In genomic region chr5:140736166-140736565, GRCm38 (mm10) we compare ENCODE assay signal across 9 mouse cellular contexts. TPM values are rescaled to one million over a fixed set of nuclear protein-coding genes. Genes with fewer than 3 reads are reported as not detected.
DNase-seq lines count a peak whose midpoint lies in the region; ATAC-seq and TF ChIP-seq lines count a peak whose summit lies in the region.
"Had no signal": no experiment of that assay in that cellular context is flagged by ENCODE, and none has a peak within 500 bp of the region (broad histone marks: within the 10 kb centered on the region; RNA-seq: fewer than 3 reads in every experiment).

No protein-coding gene starts in this region.

- H3K27me3 ChIP-seq in embryonic facial prominence, embryonic 11.5 days (ENCODE audit: control insufficient read depth, insufficient read depth, low read length) = peaks cover 9% of the 10 kb centered on the region
- peaks cover 18% of the 10 kb centered on the region for H3K27me3 ChIP-seq in liver, postnatal 0 days (ENCODE audit: insufficient read depth, low read length)

- in situ Hi-C loops in ES-E14 (cut with MboI; ENCODE audit: low sequenced_read_pairs in 2 of 2, unreplicated experiment in 2 of 2) = no loop called here

- no peak overlapping the region for H3K27ac ChIP-seq in left cerebral cortex, adult 2 months
- H3K27ac ChIP-seq in ES-E14 (ENCODE audit: insufficient read depth, low read depth, low read length, poor library complexity, severe bottlenecking) = no peak overlapping the region
- no peak overlapping the region for H3K27ac ChIP-seq in embryonic facial prominence, embryonic 11.5 days (replicated peaks; ENCODE audit: low read depth, low read length)
- no peak overlapping the region for H3K27ac ChIP-seq in liver, postnatal 0 days (ENCODE audit: low read depth)

- TF ChIP-seq CTCF in left cerebral cortex, adult 2 months (IDR thresholded peaks at IDR 0.05) = no peak
- no peak for TF ChIP-seq CTCF in liver, postnatal 0 days (IDR thresholded peaks at IDR 0.05; ENCODE audit: low read depth)

- H3K9me3 ChIP-seq in ES-E14 (ENCODE audit: control insufficient read depth, insufficient read depth, low read depth, low read length) = no peaks in the 10 kb centered on the region
- H3K9me3 ChIP-seq in embryonic facial prominence, embryonic 11.5 days (replicated peaks; ENCODE audit: control insufficient read depth, low read length) = no peaks in the 10 kb centered on the region
- no peaks in the 10 kb centered on the region for H3K9me3 ChIP-seq in liver, postnatal 0 days (ENCODE audit: low read length)

- intact Hi-C loops in left cerebral cortex, adult 2 months (cut with DNase I) = no loop called here
- intact Hi-C loops in left cerebral cortex, postnatal 4 days (cut with DNase I) = no loop called here

- H3K9ac ChIP-seq in ES-E14 (ENCODE audit: insufficient read depth, low read depth, low read length, poor library complexity, severe bottlenecking) = 0 out of 2 replicates have a peak overlapping the region, but pooled peaks have one; percentile 65
- H3K9ac ChIP-seq in embryonic facial prominence, embryonic 11.5 days (replicated peaks; ENCODE audit: low read length) = no peak overlapping the region
- 0 out of 2 replicates have a peak overlapping the region, but pooled peaks have one; percentile 9 for H3K9ac ChIP-seq in liver, postnatal 0 days (replicated peaks)

- peaks cover 0 to 6% of the 10 kb centered on the region in 2 experiments; a peak in 1 of 4 replicates for H3K4me1 ChIP-seq in ES-E14 (ENCODE audit: control insufficient read depth in 2 of 2, insufficient read depth in 2 of 2, low read length in 2 of 2, poor library complexity in 1 of 2)
- H3K4me1 ChIP-seq in embryonic facial prominence, embryonic 11.5 days (ENCODE audit: control insufficient read depth, insufficient read depth, low read length) = peaks cover 3% of the 10 kb centered on the region; the same call in 1 of the 2 replicates
- peaks cover 14% of the 10 kb centered on the region for H3K4me1 ChIP-seq in liver, postnatal 0 days (ENCODE audit: insufficient read depth)

- H3K4me2 ChIP-seq in embryonic facial prominence, embryonic 11.5 days (ENCODE audit: low read depth, low read length) = no peak overlapping the region
- H3K4me2 ChIP-seq in liver, postnatal 0 days (ENCODE audit: low read depth, low read length) = peak overlapping the region; percentile 57

- no peak for DNase-seq in left cerebral cortex, adult 2 months (ENCODE audit: extremely low spot score in 1 of 2, low spot score in 2 of 2)
- no peak for DNase-seq in left cerebral cortex, adult 8-10 months (ENCODE audit: low spot score in 2 of 2)
- DNase-seq in ES-E14 (ENCODE audit: low read depth, low spot score) = no peak
- peak; percentile 19 for DNase-seq in embryonic facial prominence, embryonic 11.5 days (ENCODE audit: low spot score)
- no peak for DNase-seq in liver, postnatal 0 days
- no peak for DNase-seq in urinary bladder, postnatal 36 days (ENCODE audit: low spot score in 2 of 2)
- no peak for DNase-seq in frontal cortex, postnatal 25 days (ENCODE audit: low spot score in 2 of 2)
- DNase-seq in left cerebral cortex, postnatal 4 days = no peak

- no peak for ATAC-seq in embryonic facial prominence, embryonic 11.5 days (replicated peaks; ENCODE audit: insufficient number of reproducible peaks, low FRiP score, low TSS enrichment, low read depth)
- no peak for ATAC-seq in liver, postnatal 0 days

- WGBS in embryonic facial prominence, embryonic 11.5 days = 14% methylated on average over 13 of the region's 13 CpGs
- WGBS in liver, postnatal 0 days (ENCODE audit: insufficient replicate concordance) = 14% methylated on average over 8 of the region's 13 CpGs

- TF ChIP-seq EP300 in liver, postnatal 0 days (IDR thresholded peaks at IDR 0.05; ENCODE audit: low read depth) = no peak

- no peaks in the 10 kb centered on the region for H3K36me3 ChIP-seq in ES-E14 (ENCODE audit: control insufficient read depth, insufficient read depth, low read length, poor library complexity, severe bottlenecking)
- H3K36me3 ChIP-seq in embryonic facial prominence, embryonic 11.5 days (replicated peaks; ENCODE audit: control insufficient read depth, insufficient read depth, low read depth, low read length) = no peaks in the 10 kb centered on the region
- no peaks in the 10 kb centered on the region for H3K36me3 ChIP-seq in liver, postnatal 0 days (replicated peaks; ENCODE audit: insufficient read depth, low read length)

- peak overlapping the region; percentile 35 for H3K4me3 ChIP-seq in left cerebral cortex, adult 2 months
- peak overlapping the region; percentile 63 to 75 for H3K4me3 ChIP-seq in ES-E14 (ENCODE audit: insufficient read depth in 1 of 2, low read depth in 1 of 2, low read length in 2 of 2, poor library complexity in 1 of 2, severe bottlenecking in 1 of 2)
- H3K4me3 ChIP-seq in embryonic facial prominence, embryonic 11.5 days (ENCODE audit: low read depth, low read length) = peak overlapping the region; percentile 26; the same call in 1 of the 2 replicates
- peak overlapping the region; percentile 31 for H3K4me3 ChIP-seq in liver, postnatal 0 days (ENCODE audit: low read depth, low read length)
- H3K4me3 ChIP-seq: erythroblast, embryonic 14.5 days had no signal

TF ChIP-seq in ES-E14, 5 proteins besides CTCF, POLR2A, EP300 and RAD21:
- TF ChIP-seq HCFC1 (IDR thresholded peaks at IDR 0.05; ENCODE audit: borderline replicate concordance, insufficient read depth, low read length) (no peak), CHD2 (IDR thresholded peaks at IDR 0.05; ENCODE audit: low read depth, low read length) (no peak), ZNF384 (IDR thresholded peaks at IDR 0.05; ENCODE audit: low read depth, low read length) (no peak), ZC3H11A (IDR thresholded peaks at IDR 0.05; ENCODE audit: borderline replicate concordance, low read depth, low read length) (no peak), MAFK (IDR thresholded peaks at IDR 0.05; ENCODE audit: insufficient read depth, low read depth, low read length) (no peak)

RNA-seq across cellular contexts. Expression of gene Amz1, which starts 12.2 kb away (rescaled TPM):
- 10 to 100 TPM; 16.2 to 20.2 TPM for total RNA-seq in left cerebral cortex, adult 2 months (2021)
- 10 to 100 TPM; 21.0 to 28.7 (median 24.7) TPM for total RNA-seq in left cerebral cortex, adult 8-10 months (2022)
- 5.3 and 5.6 TPM in 2 replicates for total RNA-seq in ES-E14 (2012; rRNA removed)
- polyA plus RNA-seq in embryonic facial prominence, embryonic 11.5 days (2014; fragmentation: Nextera tagmentation; extraction: Ambion mirVana) = 0.61 and 0.76 TPM in 2 replicates
- 2.1 and 2.2 TPM in 2 replicates for polyA plus RNA-seq in liver, postnatal 0 days (2015; fragmentation: Nextera tagmentation; extraction: Ambion mirVana)
- total RNA-seq in left cerebral cortex, postnatal 4 days (2021) = 10 to 100 TPM; 19.3 to 26.0 TPM
- polyA plus RNA-seq: erythroblast, embryonic 14.5 days had no signal

RNA-seq across cellular contexts. Expression of gene Brat1, which starts 31.4 kb away (rescaled TPM):
- total RNA-seq in left cerebral cortex, adult 2 months (2021) = 10 to 100 TPM; 19.8 to 21.3 TPM
- total RNA-seq in left cerebral cortex, adult 8-10 months (2022) = 10 to 100 TPM; 20.0 to 21.1 (median 21.0) TPM
- 19.4 and 21.2 TPM in 2 replicates for total RNA-seq in ES-E14 (2012; rRNA removed)
- 8.8 and 10.3 TPM in 2 replicates for polyA plus RNA-seq in embryonic facial prominence, embryonic 11.5 days (2014; fragmentation: Nextera tagmentation; extraction: Ambion mirVana)
- 4.7 and 4.9 TPM in 2 replicates for polyA plus RNA-seq in liver, postnatal 0 days (2015; fragmentation: Nextera tagmentation; extraction: Ambion mirVana)
- total RNA-seq in left cerebral cortex, postnatal 4 days (2021) = 10 to 100 TPM; 28.8 to 29.4 TPM

RNA-seq across cellular contexts. Expression of gene Iqce, which starts 34.0 kb away (rescaled TPM):
- total RNA-seq in left cerebral cortex, adult 2 months (2021) = 10 to 100 TPM; 56.2 to 65.9 TPM
- total RNA-seq in left cerebral cortex, adult 8-10 months (2022) = 10 to 100 TPM; 45.8 to 52.8 (median 51.2) TPM
- 9.9 and 14.7 TPM in 2 replicates for total RNA-seq in ES-E14 (2012; rRNA removed)
- 13.5 and 16.5 TPM in 2 replicates for polyA plus RNA-seq in embryonic facial prominence, embryonic 11.5 days (2014; fragmentation: Nextera tagmentation; extraction: Ambion mirVana)
- 3.6 and 4.2 TPM in 2 replicates for polyA plus RNA-seq in liver, postnatal 0 days (2015; fragmentation: Nextera tagmentation; extraction: Ambion mirVana)
- 10 to 100 TPM; 70.1 to 75.6 TPM for total RNA-seq in left cerebral cortex, postnatal 4 days (2021)
